Mouse (Mus musculus): ENCODE measurements around the gene Nfatc2. TPM values are rescaled to one million over a fixed set of nuclear protein-coding genes. Genes with fewer than 3 reads are reported as not detected.

Nfatc2 gene
- polyA plus RNA-seq, 1 experiment from 2014 or later: 1.7 TPM

GRCm38 (mm10) chr2:168438981-168439452, 162.4 kb downstream of the Nfatc2 start:
- no peaks in the 10 kb centered on the region for H3K9me3 ChIP-seq
- no peak for ATAC-seq (ENCODE audit: low FRiP score)
- H3K4me3 ChIP-seq: no peak overlapping the region
- peaks cover 10% of the 10 kb centered on the region for H3K4me1 ChIP-seq (replicated peaks)
- 45% methylated on average over 8 of the region's 8 CpGs for WGBS
- no peak overlapping the region for H3K4me2 ChIP-seq
- H3K9ac ChIP-seq: no peak overlapping the region
- no peaks in the 10 kb centered on the region for H3K36me3 ChIP-seq
- 0 out of 2 replicates have a peak, but pooled peaks cover 6% of the 10 kb centered on the region for H3K27me3 ChIP-seq
- no peak overlapping the region for H3K27ac ChIP-seq

DNA sequence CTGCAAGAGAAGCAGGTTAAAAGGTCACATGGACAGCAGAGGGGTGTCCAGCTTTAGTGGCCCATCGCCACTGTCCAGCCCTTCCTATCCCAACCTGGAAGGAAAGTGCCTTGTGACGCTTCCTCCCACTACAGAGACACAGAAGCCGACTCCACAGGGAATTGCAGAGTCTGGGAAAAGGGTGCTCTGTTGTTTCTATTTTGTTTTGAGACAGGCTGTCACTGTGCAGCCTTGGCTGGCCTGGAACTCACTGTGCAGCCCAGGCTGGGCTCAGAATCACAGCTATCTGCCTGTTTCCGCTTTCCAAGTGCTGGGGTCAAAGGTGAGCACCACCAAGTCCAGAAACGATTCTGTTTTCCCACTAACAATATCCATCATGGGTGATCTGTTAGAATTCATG, 167.3 kb downstream of the Nfatc2 start:
- H3K27me3 ChIP-seq: 0 out of 2 replicates have a peak, but pooled peaks cover 3% of the 10 kb centered on the region
- ATAC-seq (ENCODE audit: low FRiP score): no peak
- H3K4me1 ChIP-seq (replicated peaks): peaks cover 6% of the 10 kb centered on the region
- H3K4me2 ChIP-seq: no peak overlapping the region
- H3K4me3 ChIP-seq: no peak overlapping the region
- H3K27ac ChIP-seq: no peak overlapping the region
- 72% methylated on average over 5 of the region's 5 CpGs for WGBS
- H3K9me3 ChIP-seq: 0 out of 2 replicates have a peak, but pooled peaks cover 6% of the 10 kb centered on the region
- no peak overlapping the region for H3K9ac ChIP-seq
- no peaks in the 10 kb centered on the region for H3K36me3 ChIP-seq

GRCm38 (mm10) chr2:168433392-168433791, 168.1 kb downstream of the Nfatc2 start:
- no peak for ATAC-seq (ENCODE audit: low FRiP score)
- Histone ChIP-seq H3K36me3 (no peaks in the 10 kb centered on the region), H3K27me3 (0 out of 2 replicates have a peak, but pooled peaks cover 3% of the 10 kb centered on the region), H3K4me1 (replicated peaks) (no peaks in the 10 kb centered on the region), H3K4me2 (no peak overlapping the region), H3K27ac (no peak overlapping the region), H3K9ac (no peak overlapping the region), H3K4me3 (no peak overlapping the region), H3K9me3 (0 out of 2 replicates have a peak, but pooled peaks cover 7% of the 10 kb centered on the region)
- 73% methylated on average over 5 of the region's 5 CpGs for WGBS

- 95% methylated on average over 7 of the region's 7 CpGs for WGBS
- no peak overlapping the region for H3K9ac ChIP-seq
- ATAC-seq (ENCODE audit: low FRiP score): no peak
- 0 out of 2 replicates have a peak, but pooled peaks cover 7% of the 10 kb centered on the region for H3K9me3 ChIP-seq
- 0 out of 2 replicates have a peak, but pooled peaks cover 3% of the 10 kb centered on the region for H3K27me3 ChIP-seq
- H3K27ac ChIP-seq: no peak overlapping the region
- no peaks in the 10 kb centered on the region for H3K36me3 ChIP-seq
- no peaks in the 10 kb centered on the region for H3K4me1 ChIP-seq (replicated peaks)
- H3K4me2 ChIP-seq: no peak overlapping the region
- H3K4me3 ChIP-seq: no peak overlapping the region
These were observed 169.1 kb downstream of the Nfatc2 start for GRCm38 (mm10) chr2:168432394-168432793.

- 96% methylated on average over 10 of the region's 10 CpGs for WGBS
- Histone ChIP-seq H3K9me3 (0 out of 2 replicates have a peak, but pooled peaks cover 7% of the 10 kb centered on the region), H3K27ac (no peak overlapping the region), H3K36me3 (no peaks in the 10 kb centered on the region), H3K9ac (no peak overlapping the region), H3K27me3 (0 out of 2 replicates have a peak, but pooled peaks cover 3% of the 10 kb centered on the region), H3K4me3 (no peak overlapping the region), H3K4me1 (replicated peaks) (peaks cover under 1% of the 10 kb centered on the region; the same call in 1 of the 2 replicates), H3K4me2 (no peak overlapping the region)
- ATAC-seq (ENCODE audit: low FRiP score): no peak
These were observed 171.9 kb downstream of the Nfatc2 start for GRCm38 (mm10) chr2:168429598-168429997.

- no peak overlapping the region for H3K27ac ChIP-seq
- no peak overlapping the region for H3K4me3 ChIP-seq
- no peak overlapping the region for H3K9ac ChIP-seq
- no peaks in the 10 kb centered on the region for H3K36me3 ChIP-seq
- ATAC-seq (ENCODE audit: low FRiP score): no peak
- H3K9me3 ChIP-seq: 0 out of 2 replicates have a peak, but pooled peaks cover 7% of the 10 kb centered on the region
- H3K27me3 ChIP-seq: 0 out of 2 replicates have a peak, but pooled peaks cover 3% of the 10 kb centered on the region
- H3K4me2 ChIP-seq: no peak overlapping the region
- 88% methylated on average over 5 of the region's 5 CpGs for WGBS
- H3K4me1 ChIP-seq (replicated peaks): peaks cover 6% of the 10 kb centered on the region
These were observed 173.0 kb downstream of the Nfatc2 start for GRCm38 (mm10) chr2:168428375-168428901.

Small RNAs within 50 kb of the gene (microRNA-seq; reads per million reads assigned to microRNA genes)
- 1.6 reads per million for gene Mir7004

Other genes starting within 250 kb of the Nfatc2 start
- gene Atp9a, start 140.8 kb upstream of the Nfatc2 start, polyA plus RNA-seq (2015; fragmentation: Nextera tagmentation; extraction: Ambion mirVana): 60.4 and 65.2 TPM in 2 replicates
- gene Sall4, start 166.3 kb upstream of the Nfatc2 start, polyA plus RNA-seq (2015; fragmentation: Nextera tagmentation; extraction: Ambion mirVana): 0.91 and 1.1 TPM in 2 replicates

Measured in hindbrain, embryonic 13.5 days (tissue).